Mouse (Mus musculus) CD4-positive, CD25-positive, alpha-beta regulatory T cell, adult 9 weeks (primary cell): Measurements from ENCODE around the gene 1700102P08Rik. TPM values are rescaled to one million over a fixed set of nuclear protein-coding genes. Genes with fewer than 3 reads are reported as not detected.

ENCODE experiments used
- polyA plus RNA-seq: library from polyadenylated mRNA; unstranded; fragments of 100-300 nt; shearing (Covaris generic); gene quantifications from one replicate; pipeline ENCODE4 v1.2.1, GENCODE M21; 2017

The 1700102P08Rik gene
- polyA plus RNA-seq = 2.8 TPM

GRCm38 (mm10) chr9:108392676-108393075 is at the start of gene 1700102P08Rik:
1700102P08Rik (plus strand) TSS chr9:108392805.

DNA sequence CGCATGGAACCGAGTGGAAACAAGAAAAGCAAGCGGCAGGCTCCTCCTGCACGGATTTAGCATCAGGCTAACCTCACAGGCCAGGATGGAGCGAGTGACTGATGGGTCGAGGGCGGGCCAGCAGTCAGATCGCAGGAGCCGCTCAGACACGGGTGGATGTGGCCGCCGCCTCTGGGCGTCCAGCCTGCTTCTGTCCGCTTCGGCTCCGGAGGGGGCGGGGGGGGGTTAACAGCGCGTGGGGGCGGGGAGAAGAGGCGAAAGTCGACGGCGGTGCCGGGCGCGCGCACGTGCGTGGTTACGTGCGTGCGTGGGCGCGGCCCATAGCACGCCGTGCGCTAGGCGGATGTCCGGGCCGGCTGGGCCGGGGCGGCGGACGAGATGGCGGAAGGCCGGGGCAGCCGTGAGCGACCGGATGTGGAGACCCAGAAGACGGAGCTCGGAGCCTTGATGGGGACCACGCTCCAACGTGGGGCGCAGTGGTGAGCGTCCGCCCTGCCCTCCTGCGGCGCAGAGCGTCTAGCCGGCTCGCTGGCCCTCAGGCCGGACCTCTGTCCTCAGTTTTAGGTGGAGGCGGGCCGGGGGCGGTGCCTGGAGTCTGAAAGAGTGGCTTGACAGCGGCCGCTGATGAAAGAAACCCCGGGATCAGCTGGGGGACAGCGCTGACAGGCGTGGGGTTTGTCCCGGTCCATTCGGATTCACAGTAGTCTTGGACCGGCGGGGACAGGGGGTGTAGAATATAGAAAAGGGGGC is 44.9 kb upstream of the 1700102P08Rik start, which contains the start of gene Usp4:
Gene Usp4 (plus strand): TSS at position 314 of the 750 bp plus-strand sequence.

GRCm38 (mm10) chr9:108428384-108428783 is 35.8 kb downstream of the 1700102P08Rik start, which contains the start of gene Ccdc36:
Ccdc36 (minus strand) TSS chr9:108428484.

DNA sequence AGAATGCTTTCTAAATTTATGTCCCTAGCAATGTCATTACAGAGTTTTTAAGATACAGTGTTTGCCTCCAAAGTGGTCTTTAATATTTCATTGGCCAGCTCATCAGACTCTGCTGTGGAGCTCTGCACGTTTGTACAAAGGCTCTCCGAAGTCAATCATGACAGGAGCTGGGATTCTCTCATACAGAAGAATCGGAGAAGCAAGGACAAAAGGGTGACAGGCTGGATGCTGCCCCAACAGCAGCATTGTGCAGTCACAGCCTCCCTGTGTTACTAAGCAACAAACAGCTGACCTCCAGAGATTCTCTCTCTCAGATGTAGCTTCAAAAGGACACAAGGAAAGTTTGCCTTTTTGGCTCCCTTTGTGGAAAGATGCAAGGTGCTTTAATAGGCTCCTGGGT is 43.6 kb downstream of the 1700102P08Rik start, which contains the start of gene BC048562:
Gene BC048562 (plus strand): TSS at position 301 of the 400 bp plus-strand sequence.

Other genes with a start within 250 kb of the 1700102P08Rik start
- gene Bsn, start 202.4 kb upstream of the 1700102P08Rik start, polyA plus RNA-seq = 0.60 TPM
- 5.1 TPM for gene Dag1, start 128.8 kb upstream of the 1700102P08Rik start, polyA plus RNA-seq
- 2.9 TPM for gene Nicn1, start 102.4 kb upstream of the 1700102P08Rik start, polyA plus RNA-seq
- 0.35 TPM for gene Amt, start 96.0 kb upstream of the 1700102P08Rik start, polyA plus RNA-seq
- 307 TPM for gene Rhoa, start 86.7 kb upstream of the 1700102P08Rik start, polyA plus RNA-seq
- 19.7 TPM for gene Tcta, start 86.6 kb upstream of the 1700102P08Rik start, polyA plus RNA-seq
- 765 TPM for gene Gpx1, start 53.9 kb upstream of the 1700102P08Rik start, polyA plus RNA-seq
- 152 TPM for gene Usp4, start 45.0 kb upstream of the 1700102P08Rik start, polyA plus RNA-seq
- gene Ccdc36, start 35.7 kb downstream of the 1700102P08Rik start, polyA plus RNA-seq = not detected
- not detected for gene BC048562, start 43.7 kb downstream of the 1700102P08Rik start, polyA plus RNA-seq
- 51.6 TPM for gene Ccdc71, start 67.7 kb downstream of the 1700102P08Rik start, polyA plus RNA-seq
- gene Klhdc8b, start 68.8 kb downstream of the 1700102P08Rik start, polyA plus RNA-seq = 3.6 TPM
- gene Lamb2, start 86.9 kb downstream of the 1700102P08Rik start, polyA plus RNA-seq = 0.16 TPM
- gene Usp19, start 97.8 kb downstream of the 1700102P08Rik start, polyA plus RNA-seq = 138 TPM
- gene Qars, start 114.9 kb downstream of the 1700102P08Rik start, polyA plus RNA-seq = 129 TPM
- 144 TPM for gene Qrich1, start 124.0 kb downstream of the 1700102P08Rik start, polyA plus RNA-seq
- gene Impdh2, start 167.5 kb downstream of the 1700102P08Rik start, polyA plus RNA-seq = 122 TPM
- 77.9 TPM for gene Ndufaf3, start 174.6 kb downstream of the 1700102P08Rik start, polyA plus RNA-seq
- 131 TPM for gene Dalrd3, start 177.1 kb downstream of the 1700102P08Rik start, polyA plus RNA-seq
- 90.3 TPM for gene Wdr6, start 185.9 kb downstream of the 1700102P08Rik start, polyA plus RNA-seq
- gene P4htm, start 204.9 kb downstream of the 1700102P08Rik start, polyA plus RNA-seq = 16.3 TPM